Mouse (Mus musculus): ENCODE measurements around the gene Rabep1. TPM values are rescaled to one million over a fixed set of nuclear protein-coding genes. Genes with fewer than 3 reads are reported as not detected.

Rabep1 gene
- polyA plus RNA-seq, 1 experiment from 2014 or later = 88.6 TPM

DNA sequence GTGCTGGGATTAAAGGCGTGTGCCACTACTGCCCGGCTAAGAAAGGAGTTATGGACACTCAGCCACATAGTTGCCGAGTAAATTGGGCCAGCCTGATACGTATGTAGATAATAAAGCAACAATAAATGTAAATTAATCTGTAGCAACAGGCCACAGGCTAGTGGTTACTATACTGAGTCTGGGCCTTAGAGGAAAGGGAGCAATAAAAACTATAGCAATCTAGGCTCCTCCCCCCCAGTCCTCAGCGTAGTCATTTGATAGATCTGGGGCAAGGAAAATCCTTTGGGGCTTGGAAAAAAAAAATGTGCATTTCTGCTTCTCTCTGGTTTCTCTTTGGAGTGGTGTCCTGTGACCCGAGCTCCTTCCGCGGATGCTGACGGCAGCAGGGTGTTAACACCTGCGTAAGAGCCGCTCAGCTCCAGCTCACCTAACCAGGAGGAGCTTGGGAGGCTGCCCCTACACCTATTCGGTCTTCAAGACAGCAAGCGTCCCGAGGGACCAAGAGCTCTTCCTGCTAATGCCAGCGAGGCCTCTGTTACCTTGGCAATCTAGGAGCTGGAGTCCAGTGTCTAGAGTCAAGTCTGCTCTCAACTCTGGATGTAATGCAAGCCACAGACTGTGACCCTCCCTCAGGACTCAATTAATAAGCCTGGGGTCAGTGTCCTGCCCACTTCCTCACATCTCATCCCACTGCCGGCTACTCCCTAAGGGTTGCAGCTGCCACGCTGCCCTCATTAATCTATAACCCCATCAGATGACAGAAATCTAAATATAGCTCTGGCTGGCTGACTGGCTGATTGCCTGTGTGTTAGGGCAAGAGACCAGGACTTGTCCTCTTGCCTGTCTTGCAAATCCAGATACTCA lies 22.6 kb upstream of the Rabep1 start:
- 61% methylated on average over 17 of the region's 17 CpGs for WGBS
- no peak overlapping the region for H3K27ac ChIP-seq (ENCODE audit: low read length)
- H3K9ac ChIP-seq (ENCODE audit: low read depth, low read length) = no peak overlapping the region

DNA sequence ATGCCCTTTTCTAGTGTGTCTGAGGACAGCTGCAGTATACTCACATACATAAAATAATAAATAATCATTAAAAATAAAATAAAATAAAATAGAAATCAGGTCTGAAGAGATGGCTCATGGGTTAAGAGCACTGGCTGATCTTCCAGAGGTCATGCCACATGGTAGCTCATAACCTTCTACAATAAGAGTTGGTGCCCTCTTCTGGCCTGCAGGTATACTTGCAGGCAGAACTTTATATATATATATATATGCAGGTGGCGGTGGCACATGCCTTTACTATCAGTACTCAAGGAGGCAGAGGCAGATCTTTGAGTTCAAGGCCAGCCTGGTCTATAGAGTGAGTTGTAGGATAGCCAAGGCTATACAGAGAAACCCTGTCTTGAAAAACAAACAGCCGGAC lies 18.4 kb upstream of the Rabep1 start:
- Histone ChIP-seq H3K4me1 (ENCODE audit: control insufficient read depth, insufficient read depth, low read length) (no peaks in the 10 kb centered on the region; the same call in 1 of the 2 replicates), H3K4me2 (ENCODE audit: low read length) (no peak overlapping the region), H3K27me3 (ENCODE audit: control insufficient read depth, insufficient read depth, low read depth, low read length) (no peaks in the 10 kb centered on the region), H3K9me3 (replicated peaks; ENCODE audit: control insufficient read depth, low read length, poor library complexity, severe bottlenecking) (no peaks in the 10 kb centered on the region), H3K4me3 (ENCODE audit: low read depth, low read length) (no peak overlapping the region), H3K36me3 (ENCODE audit: control insufficient read depth, insufficient read depth, low read length) (no peaks in the 10 kb centered on the region), H3K9ac (ENCODE audit: low read depth, low read length) (no peak overlapping the region), H3K27ac (ENCODE audit: low read length) (no peak overlapping the region)
- 87% methylated on average over 2 of the region's 2 CpGs for WGBS
- ATAC-seq = no peak

More for the DNA sequence above, 22.6 kb upstream of the Rabep1 start:
- no peak for ATAC-seq
- no peak overlapping the region for H3K4me3 ChIP-seq (ENCODE audit: low read depth, low read length)
- no peak overlapping the region for H3K4me2 ChIP-seq (ENCODE audit: low read length)
- no peaks in the 10 kb centered on the region; the same call in 1 of the 2 replicates for H3K4me1 ChIP-seq (ENCODE audit: control insufficient read depth, insufficient read depth, low read length)
- no peaks in the 10 kb centered on the region for H3K36me3 ChIP-seq (ENCODE audit: control insufficient read depth, insufficient read depth, low read length)
- H3K27me3 ChIP-seq (ENCODE audit: control insufficient read depth, insufficient read depth, low read depth, low read length) = no peaks in the 10 kb centered on the region
- H3K9me3 ChIP-seq (replicated peaks; ENCODE audit: control insufficient read depth, low read length, poor library complexity, severe bottlenecking) = no peaks in the 10 kb centered on the region

DNA sequence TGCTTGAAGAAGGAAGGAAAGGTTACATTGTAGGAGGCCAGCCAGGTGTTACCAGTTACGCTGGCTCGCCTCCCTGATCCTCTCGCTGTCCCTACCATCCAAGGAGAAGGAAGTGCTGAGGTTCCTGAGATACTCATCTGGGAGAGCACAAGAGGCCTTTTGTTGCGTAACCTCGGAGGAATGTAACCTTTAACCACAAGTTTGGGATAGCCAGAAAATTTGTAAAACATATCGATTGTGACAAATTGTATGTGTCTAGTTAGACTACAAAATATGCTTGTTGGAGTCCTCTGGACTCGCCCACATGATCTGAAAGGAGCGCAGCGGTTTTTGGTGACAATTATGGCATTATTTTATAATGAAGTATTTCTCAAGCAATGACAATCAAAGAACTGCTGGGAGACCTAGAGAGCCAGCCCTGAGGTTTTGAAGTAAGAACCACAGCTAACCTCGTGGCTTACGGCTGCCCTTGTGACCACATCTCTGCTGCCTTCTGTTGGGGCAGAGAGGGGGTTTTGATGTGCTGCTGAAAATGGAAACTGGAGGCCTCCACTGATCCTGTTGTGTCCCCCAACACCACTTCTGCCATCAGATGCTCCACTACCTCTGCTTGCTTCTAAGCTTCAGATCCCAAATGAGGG lies 15.5 kb upstream of the Rabep1 start:
- H3K9ac ChIP-seq (ENCODE audit: low read depth, low read length) = no peak overlapping the region
- H3K9me3 ChIP-seq (replicated peaks; ENCODE audit: control insufficient read depth, low read length, poor library complexity, severe bottlenecking) = no peaks in the 10 kb centered on the region
- no peak overlapping the region for H3K4me3 ChIP-seq (ENCODE audit: low read depth, low read length)
- H3K4me2 ChIP-seq (ENCODE audit: low read length) = no peak overlapping the region
- no peaks in the 10 kb centered on the region for H3K4me1 ChIP-seq (ENCODE audit: control insufficient read depth, insufficient read depth, low read length)
- 94% methylated on average over 11 of the region's 11 CpGs for WGBS
- H3K27me3 ChIP-seq (ENCODE audit: control insufficient read depth, insufficient read depth, low read depth, low read length) = no peaks in the 10 kb centered on the region
- no peak overlapping the region for H3K27ac ChIP-seq (ENCODE audit: low read length)
- no peaks in the 10 kb centered on the region for H3K36me3 ChIP-seq (ENCODE audit: control insufficient read depth, insufficient read depth, low read length)
- no peak for ATAC-seq

DNA sequence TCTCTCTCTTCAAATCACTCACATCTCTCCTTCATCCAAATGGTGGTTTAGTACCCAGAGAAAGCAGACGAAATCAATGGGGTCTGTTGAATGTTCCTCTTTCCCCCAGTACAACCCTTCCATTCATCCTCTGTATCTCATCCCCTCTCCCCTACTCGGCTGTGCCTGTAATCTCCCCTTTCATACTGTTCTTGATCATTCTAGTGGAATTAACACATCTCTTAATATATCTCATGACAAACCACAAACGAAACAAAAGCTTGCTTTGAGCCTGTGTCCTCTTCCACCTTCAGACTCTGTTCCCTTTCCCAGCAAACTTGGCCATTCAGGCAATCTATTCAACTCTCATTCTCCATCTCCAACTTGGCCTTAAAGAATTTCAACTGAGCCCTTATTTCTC lies 13.4 kb upstream of the Rabep1 start:
- Histone ChIP-seq H3K4me1 (ENCODE audit: control insufficient read depth, insufficient read depth, low read length) (no peaks in the 10 kb centered on the region), H3K27me3 (ENCODE audit: control insufficient read depth, insufficient read depth, low read depth, low read length) (no peaks in the 10 kb centered on the region), H3K4me3 (ENCODE audit: low read depth, low read length) (no peak overlapping the region), H3K36me3 (ENCODE audit: control insufficient read depth, insufficient read depth, low read length) (no peaks in the 10 kb centered on the region), H3K9ac (ENCODE audit: low read depth, low read length) (no peak overlapping the region), H3K4me2 (ENCODE audit: low read length) (no peak overlapping the region), H3K27ac (ENCODE audit: low read length) (no peak overlapping the region), H3K9me3 (replicated peaks; ENCODE audit: control insufficient read depth, low read length, poor library complexity, severe bottlenecking) (no peaks in the 10 kb centered on the region)
- no peak for ATAC-seq
- 40% methylated on average over 3 of the region's 3 CpGs for WGBS

DNA sequence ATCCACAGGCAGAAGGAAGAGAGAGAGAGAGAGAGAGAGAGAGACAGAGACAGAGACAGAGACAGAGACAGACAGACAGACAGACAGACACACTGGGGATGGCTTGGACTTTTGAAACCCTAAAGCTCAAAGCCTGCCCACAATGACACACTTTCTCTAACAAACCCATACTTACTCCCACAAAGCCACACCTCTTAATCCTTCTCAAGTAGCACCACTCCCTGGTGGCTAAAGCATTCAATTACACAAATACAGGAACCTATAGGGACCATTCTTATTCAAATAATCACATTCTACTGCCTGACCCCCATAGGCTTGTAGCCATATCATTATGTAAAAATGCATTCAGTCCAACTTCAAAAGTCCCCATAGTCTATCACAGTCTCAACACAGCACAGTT lies 11.2 kb upstream of the Rabep1 start:
- no peak for ATAC-seq
- H3K4me3 ChIP-seq (ENCODE audit: low read depth, low read length) = no peak overlapping the region
- no peaks in the 10 kb centered on the region for H3K4me1 ChIP-seq (ENCODE audit: control insufficient read depth, insufficient read depth, low read length)

DNA sequence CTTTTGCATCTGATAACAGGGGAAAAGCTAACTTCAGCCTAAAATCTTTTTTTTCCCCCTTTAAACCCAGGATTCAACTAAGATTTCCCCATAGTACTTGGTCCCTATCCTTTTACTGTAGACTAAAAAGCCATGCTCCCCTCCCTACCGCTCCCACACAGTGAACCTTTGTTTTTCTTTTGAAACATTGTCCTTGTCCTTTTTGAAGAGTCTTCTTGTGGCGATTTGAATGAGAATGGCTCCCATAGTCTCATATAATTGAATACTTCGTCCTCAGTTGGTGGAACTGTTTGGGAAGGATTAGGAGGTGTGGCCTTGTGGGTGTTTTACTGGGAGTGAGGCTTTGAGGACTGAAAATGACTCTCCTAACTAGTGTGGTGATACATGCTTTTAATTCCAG lies 10.7 kb upstream of the Rabep1 start:
- no peak overlapping the region for H3K27ac ChIP-seq (ENCODE audit: low read length)
- no peaks in the 10 kb centered on the region for H3K9me3 ChIP-seq (replicated peaks; ENCODE audit: control insufficient read depth, low read length, poor library complexity, severe bottlenecking)
- H3K4me3 ChIP-seq (ENCODE audit: low read depth, low read length) = no peak overlapping the region
- no peaks in the 10 kb centered on the region for H3K4me1 ChIP-seq (ENCODE audit: control insufficient read depth, insufficient read depth, low read length)
- no peaks in the 10 kb centered on the region for H3K36me3 ChIP-seq (ENCODE audit: control insufficient read depth, insufficient read depth, low read length)
- no peak for ATAC-seq
- no peak overlapping the region for H3K4me2 ChIP-seq (ENCODE audit: low read length)
- WGBS = 65% methylated on average over 3 of the region's 3 CpGs
- no peak overlapping the region for H3K9ac ChIP-seq (ENCODE audit: low read depth, low read length)
- no peaks in the 10 kb centered on the region for H3K27me3 ChIP-seq (ENCODE audit: control insufficient read depth, insufficient read depth, low read depth, low read length)

More for the DNA sequence above, 11.2 kb upstream of the Rabep1 start:
- Histone ChIP-seq H3K9me3 (replicated peaks; ENCODE audit: control insufficient read depth, low read length, poor library complexity, severe bottlenecking) (no peaks in the 10 kb centered on the region), H3K27ac (ENCODE audit: low read length) (no peak overlapping the region), H3K9ac (ENCODE audit: low read depth, low read length) (no peak overlapping the region), H3K4me2 (ENCODE audit: low read length) (no peak overlapping the region), H3K36me3 (ENCODE audit: control insufficient read depth, insufficient read depth, low read length) (no peaks in the 10 kb centered on the region), H3K27me3 (ENCODE audit: control insufficient read depth, insufficient read depth, low read depth, low read length) (no peaks in the 10 kb centered on the region)

DNA sequence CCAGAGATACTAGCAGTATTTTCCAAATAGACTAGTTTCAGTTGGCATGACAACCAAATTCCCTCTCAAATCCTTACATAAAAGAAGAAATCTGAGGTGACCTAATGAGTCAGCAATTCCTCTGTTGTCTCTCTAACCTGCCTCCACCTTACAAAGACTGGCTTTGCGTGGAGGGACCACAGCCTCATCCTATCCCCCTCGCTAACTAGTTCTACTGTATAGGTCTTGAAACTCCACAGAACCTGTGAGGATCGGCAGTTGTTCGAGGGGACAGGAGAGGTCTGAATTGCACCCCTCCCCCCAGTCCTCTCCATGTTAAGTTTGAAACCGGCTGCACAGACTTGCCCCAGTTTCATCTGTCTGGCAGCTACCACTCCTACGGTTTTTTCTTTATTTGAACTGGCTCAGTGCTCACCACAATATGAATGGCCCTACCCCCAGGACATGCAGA lies 9.2 kb upstream of the Rabep1 start:
- Histone ChIP-seq H3K27me3 (ENCODE audit: control insufficient read depth, insufficient read depth, low read depth, low read length) (no peaks in the 10 kb centered on the region), H3K9me3 (replicated peaks; ENCODE audit: control insufficient read depth, low read length, poor library complexity, severe bottlenecking) (no peaks in the 10 kb centered on the region)
- WGBS = 60% methylated on average over 6 of the region's 6 CpGs

DNA sequence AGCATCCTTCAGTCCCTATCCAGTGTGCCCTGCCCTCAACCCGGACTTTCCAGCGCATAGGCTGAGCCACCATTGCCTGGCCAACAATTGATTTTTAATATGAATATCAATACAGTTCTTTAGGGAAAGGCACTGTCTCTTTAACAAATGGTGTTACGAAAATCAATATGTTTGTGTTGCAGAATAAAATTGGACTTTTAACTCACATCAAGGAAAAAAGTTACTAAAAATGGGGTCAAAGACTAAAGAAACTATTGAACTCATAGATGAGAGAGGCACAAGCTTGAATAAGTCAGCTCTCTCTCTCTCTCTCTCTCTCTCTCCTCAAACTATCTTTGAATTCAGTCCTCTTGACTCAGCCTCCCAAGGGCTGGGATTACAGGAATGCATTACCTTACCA lies 7.5 kb upstream of the Rabep1 start:
- H3K27me3 ChIP-seq (ENCODE audit: control insufficient read depth, insufficient read depth, low read depth, low read length) = no peaks in the 10 kb centered on the region
- no peak overlapping the region for H3K4me2 ChIP-seq (ENCODE audit: low read length)
- no peaks in the 10 kb centered on the region for H3K36me3 ChIP-seq (ENCODE audit: control insufficient read depth, insufficient read depth, low read length)
- no peak overlapping the region for H3K9ac ChIP-seq (ENCODE audit: low read depth, low read length)
- WGBS = 98% methylated on average over 3 of the region's 3 CpGs
- no peak overlapping the region for H3K27ac ChIP-seq (ENCODE audit: low read length)
- H3K9me3 ChIP-seq (replicated peaks; ENCODE audit: control insufficient read depth, low read length, poor library complexity, severe bottlenecking) = no peaks in the 10 kb centered on the region
- no peaks in the 10 kb centered on the region for H3K4me1 ChIP-seq (ENCODE audit: control insufficient read depth, insufficient read depth, low read length)
- no peak for ATAC-seq
- H3K4me3 ChIP-seq (ENCODE audit: low read depth, low read length) = no peak overlapping the region

More for the DNA sequence above, 9.2 kb upstream of the Rabep1 start:
- no peak overlapping the region for H3K4me2 ChIP-seq (ENCODE audit: low read length)
- H3K4me3 ChIP-seq (ENCODE audit: low read depth, low read length) = no peak overlapping the region
- no peak overlapping the region for H3K9ac ChIP-seq (ENCODE audit: low read depth, low read length)
- H3K36me3 ChIP-seq (ENCODE audit: control insufficient read depth, insufficient read depth, low read length) = no peaks in the 10 kb centered on the region
- H3K27ac ChIP-seq (ENCODE audit: low read length) = no peak overlapping the region
- no peaks in the 10 kb centered on the region for H3K4me1 ChIP-seq (ENCODE audit: control insufficient read depth, insufficient read depth, low read length)
- no peak for ATAC-seq

DNA sequence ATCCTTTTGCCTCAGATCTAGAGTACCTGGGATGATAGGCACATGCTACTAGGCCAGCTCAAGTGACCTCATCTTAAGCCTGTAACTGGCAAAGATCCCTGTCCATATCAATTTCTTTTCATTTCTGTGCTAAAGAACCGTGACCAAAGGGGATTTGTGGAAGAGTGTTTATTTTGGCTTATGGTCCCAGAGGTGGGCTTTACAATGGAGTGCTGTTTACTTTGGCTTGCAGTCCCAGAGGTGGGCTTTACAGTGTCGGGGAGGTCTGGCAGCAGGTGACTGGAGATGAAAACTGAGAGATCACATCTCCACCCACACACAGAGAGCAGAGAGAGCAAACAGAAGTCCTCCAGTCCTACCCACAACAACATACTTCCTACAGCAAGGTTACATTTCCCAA lies 6.0 kb upstream of the Rabep1 start:
- no peaks in the 10 kb centered on the region for H3K4me1 ChIP-seq (ENCODE audit: control insufficient read depth, insufficient read depth, low read length)
- no peak overlapping the region for H3K9ac ChIP-seq (ENCODE audit: low read depth, low read length)
- no peak overlapping the region for H3K4me2 ChIP-seq (ENCODE audit: low read length)
- H3K27ac ChIP-seq (ENCODE audit: low read length) = no peak overlapping the region
- no peaks in the 10 kb centered on the region; the same call in 1 of the 2 replicates for H3K27me3 ChIP-seq (ENCODE audit: control insufficient read depth, insufficient read depth, low read depth, low read length)
- H3K9me3 ChIP-seq (replicated peaks; ENCODE audit: control insufficient read depth, low read length, poor library complexity, severe bottlenecking) = no peaks in the 10 kb centered on the region
- WGBS = 39% methylated on average over 2 of the region's 2 CpGs
- H3K4me3 ChIP-seq (ENCODE audit: low read depth, low read length) = no peak overlapping the region
- H3K36me3 ChIP-seq (ENCODE audit: control insufficient read depth, insufficient read depth, low read length) = no peaks in the 10 kb centered on the region
- ATAC-seq = no peak
